Mouse (Mus musculus): ENCODE data around the gene Gab2. TPM values are rescaled to one million over a fixed set of nuclear protein-coding genes. Genes with fewer than 3 reads are reported as not detected.

Gab2 gene
- polyA plus RNA-seq, 1 experiment from 2014 or later, result 5.5 TPM

DNA sequence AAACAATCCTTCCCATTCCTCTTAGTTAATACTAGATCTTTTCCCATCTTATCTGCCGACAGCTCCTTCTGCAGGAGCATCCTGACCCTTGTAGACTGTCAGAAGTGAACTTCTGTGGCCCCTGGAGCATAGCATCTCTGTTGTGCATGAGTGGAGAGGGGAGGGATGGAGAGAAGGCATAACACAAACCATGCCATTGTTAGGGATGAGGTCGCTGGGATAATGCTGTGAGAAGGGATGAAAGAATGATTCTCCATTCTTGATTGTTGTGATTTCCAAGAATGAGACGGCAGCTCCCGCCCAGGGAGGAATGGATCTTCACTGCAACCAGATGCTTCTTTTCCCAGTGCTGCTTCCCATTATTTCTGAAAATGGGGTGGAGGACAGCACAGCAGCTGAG is 102.0 kb downstream of the Gab2 start:
- Histone ChIP-seq H3K4me2 (replicated peaks; ENCODE audit: low read depth) (no peak overlapping the region), H3K4me3 (ENCODE audit: low read depth, low read length) (no peak overlapping the region), H3K9me3 (ENCODE audit: control insufficient read depth) (no peaks in the 10 kb centered on the region), H3K4me1 (replicated peaks; ENCODE audit: control insufficient read depth, insufficient read depth, low read length) (no peaks in the 10 kb centered on the region), H3K9ac (ENCODE audit: low read depth, low read length) (no peak overlapping the region), H3K27ac (ENCODE audit: low read depth, low read length) (no peak overlapping the region), H3K36me3 (ENCODE audit: control insufficient read depth, insufficient read depth) (no peaks in the 10 kb centered on the region), H3K27me3 (replicated peaks; ENCODE audit: control insufficient read depth, insufficient read depth, low read length) (no peaks in the 10 kb centered on the region)
- no peak for TF ChIP-seq CTCF (IDR thresholded peaks at IDR 0.05; ENCODE audit: low read depth)
- ATAC-seq, result no peak
- 55% methylated on average over 4 of the region's 4 CpGs for WGBS

DNA sequence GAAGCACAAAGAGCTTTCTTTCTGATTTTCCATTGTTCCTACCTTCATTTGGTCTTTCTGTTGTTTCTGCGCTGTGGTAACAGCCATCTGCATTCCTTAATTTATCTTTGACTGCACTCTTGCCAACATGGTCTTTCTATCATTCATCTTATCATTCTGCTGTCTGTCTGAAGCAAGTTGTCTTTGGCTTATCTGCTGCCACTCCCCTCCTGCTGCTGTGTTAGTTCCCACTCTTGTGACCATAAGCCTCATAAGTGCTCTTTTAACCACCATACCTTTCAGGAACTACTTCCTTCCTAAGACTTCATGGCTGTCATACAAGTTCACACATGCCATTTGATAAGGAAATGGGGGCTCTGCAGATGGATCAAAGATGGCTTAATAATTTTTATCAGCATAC is 102.6 kb downstream of the Gab2 start:
- no peaks in the 10 kb centered on the region for H3K27me3 ChIP-seq (replicated peaks; ENCODE audit: control insufficient read depth, insufficient read depth, low read length)
- H3K4me2 ChIP-seq (replicated peaks; ENCODE audit: low read depth), result no peak overlapping the region
- H3K9ac ChIP-seq (ENCODE audit: low read depth, low read length), result no peak overlapping the region
- H3K4me1 ChIP-seq (replicated peaks; ENCODE audit: control insufficient read depth, insufficient read depth, low read length), result no peaks in the 10 kb centered on the region
- no peak for ATAC-seq
- WGBS, result 81% methylated on average over 1 of the region's 1 CpGs
- no peaks in the 10 kb centered on the region for H3K36me3 ChIP-seq (ENCODE audit: control insufficient read depth, insufficient read depth)
- H3K9me3 ChIP-seq (ENCODE audit: control insufficient read depth), result no peaks in the 10 kb centered on the region
- no peak overlapping the region for H3K27ac ChIP-seq (ENCODE audit: low read depth, low read length)
- no peak overlapping the region for H3K4me3 ChIP-seq (ENCODE audit: low read depth, low read length)
- no peak for TF ChIP-seq CTCF (IDR thresholded peaks at IDR 0.05; ENCODE audit: low read depth)

DNA sequence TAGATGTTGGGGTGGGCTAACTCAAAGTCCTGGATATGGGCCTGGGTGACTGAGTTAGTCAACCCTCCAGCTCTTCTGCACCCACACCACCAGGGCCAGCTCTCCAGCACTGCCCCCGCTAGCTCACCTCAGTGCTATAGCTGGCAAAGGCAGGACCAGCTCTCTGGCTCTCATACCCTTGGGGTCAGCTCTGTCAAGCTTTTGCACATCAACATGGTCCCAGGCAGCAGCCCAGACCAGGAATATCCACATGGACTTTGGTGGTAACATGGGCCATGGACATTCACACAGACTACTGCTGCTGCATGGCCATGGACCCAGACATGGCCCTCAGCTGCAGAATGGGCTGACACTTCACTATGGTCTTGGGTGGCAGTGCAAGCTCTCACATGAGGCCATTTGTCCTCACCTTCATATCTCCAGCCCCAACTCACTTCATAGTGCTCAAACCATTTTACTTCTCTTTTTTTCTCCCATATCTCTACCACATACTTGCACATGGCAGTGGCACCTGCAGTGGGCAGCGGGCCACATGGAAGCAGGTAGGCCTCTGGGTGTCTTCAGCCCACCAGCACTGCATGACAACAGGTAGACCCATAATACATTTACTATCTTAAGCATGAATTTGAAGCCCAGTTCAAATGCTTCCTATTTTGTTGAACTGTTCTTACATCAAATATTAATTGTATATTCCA is 106.1 kb downstream of the Gab2 start:
- H3K4me1 ChIP-seq (replicated peaks; ENCODE audit: control insufficient read depth, insufficient read depth, low read length), result no peaks in the 10 kb centered on the region
- H3K36me3 ChIP-seq (ENCODE audit: control insufficient read depth, insufficient read depth), result no peaks in the 10 kb centered on the region
- no peaks in the 10 kb centered on the region for H3K27me3 ChIP-seq (replicated peaks; ENCODE audit: control insufficient read depth, insufficient read depth, low read length)
- TF ChIP-seq CTCF (IDR thresholded peaks at IDR 0.05; ENCODE audit: low read depth), result no peak
- H3K27ac ChIP-seq (ENCODE audit: low read depth, low read length), result no peak overlapping the region
- H3K9ac ChIP-seq (ENCODE audit: low read depth, low read length), result no peak overlapping the region
- H3K4me2 ChIP-seq (replicated peaks; ENCODE audit: low read depth), result no peak overlapping the region
- no peak overlapping the region for H3K4me3 ChIP-seq (ENCODE audit: low read depth, low read length)
- ATAC-seq, result no peak
- no peaks in the 10 kb centered on the region for H3K9me3 ChIP-seq (ENCODE audit: control insufficient read depth)
- 93% methylated on average over 2 of the region's 2 CpGs for WGBS

DNA sequence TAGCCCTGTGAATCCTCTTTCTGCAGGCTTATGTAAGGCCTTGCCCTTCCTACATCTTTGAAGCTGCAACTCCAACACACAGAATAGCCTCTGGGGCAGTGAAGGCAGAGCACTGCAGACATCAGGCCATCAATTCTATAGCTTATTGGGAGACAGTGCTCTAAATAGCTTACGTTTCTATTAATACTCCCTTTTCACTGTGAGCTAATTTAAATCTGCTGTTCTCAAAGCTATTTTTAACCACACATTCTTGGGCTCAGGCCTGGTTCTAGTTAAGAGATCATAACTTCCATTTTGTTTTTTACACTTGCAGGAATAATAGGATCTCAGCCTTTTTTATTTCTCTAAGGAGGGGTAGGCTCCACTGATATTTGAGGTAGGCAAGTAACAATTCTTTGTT is 107.7 kb downstream of the Gab2 start:
- WGBS, result 51% methylated on average over 1 of the region's 1 CpGs
- no peaks in the 10 kb centered on the region for H3K4me1 ChIP-seq (replicated peaks; ENCODE audit: control insufficient read depth, insufficient read depth, low read length)
- no peak for ATAC-seq

DNA sequence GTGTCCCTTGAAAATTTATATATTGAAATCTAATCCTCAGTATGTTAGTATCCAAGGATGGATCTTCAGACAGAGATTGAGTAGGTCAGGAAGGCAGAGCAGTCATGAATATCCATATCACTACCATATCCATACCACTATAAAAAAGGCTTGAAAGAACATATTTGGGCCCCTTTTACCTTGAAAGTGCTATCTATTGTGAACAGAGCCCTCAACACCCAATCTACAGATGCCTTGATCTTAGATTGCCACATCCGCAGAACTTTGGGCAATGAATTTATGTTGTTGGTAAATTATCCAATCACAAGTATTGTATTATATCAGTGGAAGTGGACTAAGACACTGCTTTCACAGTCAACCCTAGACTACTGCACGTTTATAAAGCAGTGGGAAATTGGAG is 122.5 kb downstream of the Gab2 start:
- no peak for TF ChIP-seq CTCF (IDR thresholded peaks at IDR 0.05; ENCODE audit: low read depth)
- Histone ChIP-seq H3K27me3 (replicated peaks; ENCODE audit: control insufficient read depth, insufficient read depth, low read length) (no peaks in the 10 kb centered on the region), H3K36me3 (ENCODE audit: control insufficient read depth, insufficient read depth) (no peaks in the 10 kb centered on the region), H3K4me3 (ENCODE audit: low read depth, low read length) (no peak overlapping the region), H3K9ac (ENCODE audit: low read depth, low read length) (no peak overlapping the region), H3K4me2 (replicated peaks; ENCODE audit: low read depth) (no peak overlapping the region), H3K27ac (ENCODE audit: low read depth, low read length) (no peak overlapping the region), H3K4me1 (replicated peaks; ENCODE audit: control insufficient read depth, insufficient read depth, low read length) (0 out of 2 replicates have a peak, but pooled peaks cover 8% of the 10 kb centered on the region), H3K9me3 (ENCODE audit: control insufficient read depth) (no peaks in the 10 kb centered on the region)
- ATAC-seq, result no peak
- WGBS, result 71% methylated on average over 2 of the region's 2 CpGs

More for the DNA sequence above, 107.7 kb downstream of the Gab2 start:
- Histone ChIP-seq H3K27me3 (replicated peaks; ENCODE audit: control insufficient read depth, insufficient read depth, low read length) (no peaks in the 10 kb centered on the region), H3K27ac (ENCODE audit: low read depth, low read length) (no peak overlapping the region), H3K9ac (ENCODE audit: low read depth, low read length) (no peak overlapping the region), H3K4me2 (replicated peaks; ENCODE audit: low read depth) (no peak overlapping the region), H3K4me3 (ENCODE audit: low read depth, low read length) (no peak overlapping the region), H3K9me3 (ENCODE audit: control insufficient read depth) (no peaks in the 10 kb centered on the region), H3K36me3 (ENCODE audit: control insufficient read depth, insufficient read depth) (no peaks in the 10 kb centered on the region)
- no peak for TF ChIP-seq CTCF (IDR thresholded peaks at IDR 0.05; ENCODE audit: low read depth)

DNA sequence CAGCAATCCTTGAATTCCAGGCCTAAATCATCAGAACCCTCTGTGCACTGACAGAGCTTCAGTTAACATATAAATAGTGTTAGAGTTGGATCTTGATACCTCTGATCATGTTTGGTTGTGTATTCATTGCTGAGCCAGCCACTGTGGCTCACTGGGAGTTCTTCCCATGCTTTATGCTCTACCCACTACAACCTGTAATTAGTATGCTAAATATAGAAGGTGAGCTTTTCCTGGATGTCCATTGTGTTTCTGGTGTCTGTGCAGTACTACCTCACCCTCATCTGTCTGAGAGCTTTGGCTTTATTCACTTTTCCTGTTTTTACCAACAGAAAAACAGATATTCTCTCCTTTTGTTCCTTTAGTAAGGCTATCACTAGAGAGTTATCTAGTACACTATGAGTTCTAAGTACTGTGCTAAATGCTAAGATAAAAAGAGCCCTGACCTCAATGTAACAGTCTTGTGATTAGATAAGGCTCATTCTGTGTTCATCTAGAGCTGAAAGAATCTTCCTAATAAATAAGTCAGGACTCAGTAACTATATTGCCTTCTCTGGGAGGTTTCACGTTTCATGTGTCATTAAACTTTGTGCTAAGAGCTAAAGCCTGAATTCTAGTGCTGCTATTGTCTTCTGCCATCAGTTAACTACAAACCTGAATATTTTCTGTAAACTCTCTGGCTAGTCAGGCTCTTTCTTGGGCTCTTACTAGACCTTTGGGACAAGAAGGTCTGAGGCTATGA is 127.6 kb downstream of the Gab2 start:
- Histone ChIP-seq H3K27me3 (replicated peaks; ENCODE audit: control insufficient read depth, insufficient read depth, low read length) (no peaks in the 10 kb centered on the region), H3K4me3 (ENCODE audit: low read depth, low read length) (no peak overlapping the region), H3K27ac (ENCODE audit: low read depth, low read length) (no peak overlapping the region), H3K36me3 (ENCODE audit: control insufficient read depth, insufficient read depth) (no peaks in the 10 kb centered on the region), H3K9me3 (ENCODE audit: control insufficient read depth) (no peaks in the 10 kb centered on the region), H3K4me1 (replicated peaks; ENCODE audit: control insufficient read depth, insufficient read depth, low read length) (0 out of 2 replicates have a peak, but pooled peaks cover 11% of the 10 kb centered on the region), H3K9ac (ENCODE audit: low read depth, low read length) (no peak overlapping the region), H3K4me2 (replicated peaks; ENCODE audit: low read depth) (no peak overlapping the region)
- WGBS, result 35% methylated on average over 1 of the region's 1 CpGs
- TF ChIP-seq CTCF (IDR thresholded peaks at IDR 0.05; ENCODE audit: low read depth), result no peak
- no peak for ATAC-seq
